Mouse (Mus musculus) erythroblast, embryonic 14.5 days (primary cell): ENCODE results near the gene 4930558K02Rik.

Source experiments
- GATA1 ChIP-seq: IDR thresholded peaks from 2 replicates; pipeline ENCODE4 v1.6.1; 2012; ENCODE audit warnings: low read length, inconsistent platforms, mixed read lengths
- TAL1 ChIP-seq: IDR thresholded peaks from 3 replicates; pipeline ENCODE4 v1.6.1; 2012; ENCODE audit warnings: low read length, inconsistent platforms, mixed read lengths

- TF ChIP-seq GATA1 (no peak), TAL1 (no peak)
Observed at GRCm38 (mm10) chr1:161972233-161972632, 7.2 kb downstream of the 4930558K02Rik start.
